Mouse (Mus musculus) limb, embryonic 11.5 days (tissue): ENCODE measurements at regions not wholly inside any gene's neighbourhood (a gene's known extent, or its start where the extent isn't known, plus 50 kb on each side); places are given as distances from the start of the nearest gene placed in this dataset.

Source experiments
- ATAC-seq: fragments of 200-750 bp; cut with Nextera tagmentation; 2 replicates; pipeline ENCODE4 v1.8.0; 2017; ENCODE audit warnings: low read depth; ENCODE audit not compliant: insufficient number of reproducible peaks, low FRiP score, low TSS enrichment
- DNase-seq: peaks from one replicate; pipeline ENCODE4 v3.0.0-alpha.2; 2015; ENCODE audit warnings: low spot score
- H3K27ac ChIP-seq: fragments of 300-500 bp; sonication (generic); replicated peaks from 2 replicates; pipeline ENCODE4 v1.5.1; 2014; ENCODE audit warnings: low read depth, mild to moderate bottlenecking, low read length
- H3K27me3 ChIP-seq: fragments of 300-500 bp; sonication (generic); 2 replicates; pipeline ENCODE4 v1.6.1; 2014; ENCODE audit warnings: mild to moderate bottlenecking, low read length, mixed read lengths; ENCODE audit not compliant: control insufficient read depth, insufficient read depth
- H3K36me3 ChIP-seq: fragments of 300-500 bp; sonication (generic); 2 replicates; pipeline ENCODE4 v1.6.1; 2014; ENCODE audit warnings: mild to moderate bottlenecking, low read length, moderate library complexity, mixed read lengths; ENCODE audit not compliant: control insufficient read depth, insufficient read depth
- H3K4me1 ChIP-seq: fragments of 300-500 bp; sonication (generic); 2 replicates; pipeline ENCODE4 v1.6.1; 2014; ENCODE audit warnings: low read length, mixed read lengths; ENCODE audit not compliant: control insufficient read depth, insufficient read depth
- H3K4me2 ChIP-seq: fragments of 300-500 bp; sonication (generic); 2 replicates; pipeline ENCODE4 v1.6.1; 2014; ENCODE audit warnings: low read depth, mild to moderate bottlenecking, moderate library complexity; ENCODE audit not compliant: severe bottlenecking
- H3K4me3 ChIP-seq: fragments of 300-500 bp; sonication (generic); 2 replicates; pipeline ENCODE4 v1.5.1; 2014; ENCODE audit warnings: low read depth, low read length
- H3K9ac ChIP-seq: fragments of 300-500 bp; sonication (generic); 2 replicates; pipeline ENCODE4 v1.6.1; 2014; ENCODE audit warnings: mild to moderate bottlenecking, low read length
- H3K9me3 ChIP-seq: fragments of 300-500 bp; sonication (generic); 2 replicates; pipeline ENCODE4 v1.6.1; 2016; ENCODE audit warnings: low read length; ENCODE audit not compliant: control insufficient read depth
- WGBS: fragments of 180-500 bp; shearing (Covaris S2); extraction: QIAGEN DNeasy Blood & Tissue Kit; methylation state at CpG from one replicate; pipeline ENCODE4 v1.1.7; 2014; 5-methylcytosine and 5-hydroxymethylcytosine counted together

DNA sequence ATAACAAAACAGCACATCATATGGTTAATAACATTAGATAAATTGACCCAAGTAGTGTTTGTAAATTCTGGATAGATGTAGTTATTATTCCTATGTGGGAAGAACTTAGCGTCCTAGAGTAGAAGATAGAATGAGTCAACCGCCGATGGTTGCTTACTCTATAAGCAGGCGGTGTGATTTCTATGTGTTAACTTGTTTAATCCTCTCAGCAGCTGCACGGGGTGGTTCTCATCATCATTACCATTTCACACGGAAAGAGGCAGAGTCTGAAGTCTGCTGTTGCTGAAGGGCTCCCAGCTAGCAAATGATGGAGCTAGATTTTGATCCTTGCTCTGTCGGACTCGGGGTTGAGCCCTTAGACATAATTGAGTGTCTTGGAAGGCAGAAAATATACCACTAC lies 334.6 kb upstream of the 4931429L15Rik start:
- Histone ChIP-seq H3K4me2 (no peak overlapping the region), H3K27ac (no peak overlapping the region), H3K9me3 (no peaks in the 10 kb centered on the region), H3K27me3 (no peaks in the 10 kb centered on the region), H3K36me3 (no peaks in the 10 kb centered on the region), H3K9ac (no peak overlapping the region), H3K4me1 (no peaks in the 10 kb centered on the region), H3K4me3 (no peak overlapping the region)
- 85% methylated on average over 8 of the region's 8 CpGs for WGBS
- no peak for DNase-seq
- no peak for ATAC-seq

DNA sequence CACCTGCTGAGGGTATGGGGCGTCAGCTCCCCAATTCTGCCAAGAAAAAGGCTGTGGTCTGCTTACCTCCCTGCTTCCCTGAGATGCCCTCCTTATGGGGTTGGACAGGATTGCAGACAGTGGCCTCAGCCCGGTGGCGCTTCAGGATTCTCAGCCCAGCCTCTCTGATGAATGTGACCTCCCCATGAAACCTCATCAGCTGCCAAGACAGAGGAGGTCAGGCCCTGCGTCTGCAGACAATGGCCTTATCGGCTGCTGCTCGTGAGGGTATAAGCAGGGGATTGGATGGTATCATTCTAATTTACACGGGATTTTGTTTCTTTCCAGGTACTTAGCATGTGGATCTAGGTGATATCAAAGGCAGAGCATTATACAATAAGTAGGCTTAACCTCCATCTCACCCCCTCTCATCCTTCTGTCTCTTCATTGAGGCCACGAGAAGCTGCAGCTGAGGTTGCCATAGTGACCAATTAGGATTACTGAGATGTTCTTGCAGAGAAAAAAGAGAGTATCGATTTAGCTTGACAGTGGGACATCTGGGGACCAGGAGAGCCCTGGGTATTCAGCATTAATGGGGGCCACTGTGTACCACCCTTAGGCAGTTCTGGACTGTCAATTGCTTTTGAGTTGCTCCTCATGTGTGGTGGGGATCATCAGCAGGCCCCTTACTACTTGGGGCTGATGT lies 327.6 kb upstream of the 4931429L15Rik start:
- 73% methylated on average over 9 of the region's 9 CpGs for WGBS
- ATAC-seq: no peak

DNA sequence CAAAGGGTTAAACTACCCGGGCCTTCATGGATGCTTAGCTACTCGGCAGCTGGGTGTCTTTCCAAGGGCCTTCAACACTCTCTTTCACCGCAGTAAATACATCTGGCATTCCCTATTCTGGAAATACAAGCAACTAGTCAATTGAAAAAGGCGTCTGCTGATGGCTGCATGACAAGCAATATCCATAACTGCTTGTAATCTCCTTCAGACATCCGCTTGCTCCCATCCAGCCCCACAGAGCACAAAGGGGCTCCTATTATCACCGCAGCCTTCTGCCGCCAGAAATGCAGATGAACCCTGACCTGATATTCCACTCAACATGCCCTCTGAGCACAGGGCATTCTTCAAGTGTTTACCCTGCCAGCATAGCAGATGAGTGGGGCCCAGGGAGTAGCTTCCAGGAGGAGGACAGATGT lies 325.7 kb upstream of the 4931429L15Rik start:
- ATAC-seq (no peak), DNase-seq (peak; percentile 41)
- 44% methylated on average over 7 of the region's 7 CpGs for WGBS
- H3K4me1 ChIP-seq: no peaks in the 10 kb centered on the region
- no peak overlapping the region for H3K4me3 ChIP-seq
- H3K9ac ChIP-seq: no peak overlapping the region
- H3K36me3 ChIP-seq: no peaks in the 10 kb centered on the region
- no peak overlapping the region for H3K27ac ChIP-seq
- no peaks in the 10 kb centered on the region for H3K27me3 ChIP-seq
- H3K4me2 ChIP-seq: no peak overlapping the region
- H3K9me3 ChIP-seq: no peaks in the 10 kb centered on the region

More for the DNA sequence above, 327.6 kb upstream of the 4931429L15Rik start:
- DNase-seq: no peak
- H3K27me3 ChIP-seq: no peaks in the 10 kb centered on the region
- H3K9me3 ChIP-seq: no peaks in the 10 kb centered on the region
- no peaks in the 10 kb centered on the region for H3K36me3 ChIP-seq
- H3K4me2 ChIP-seq: no peak overlapping the region
- no peak overlapping the region for H3K27ac ChIP-seq
- no peak overlapping the region for H3K4me3 ChIP-seq
- no peaks in the 10 kb centered on the region for H3K4me1 ChIP-seq
- no peak overlapping the region for H3K9ac ChIP-seq

DNA sequence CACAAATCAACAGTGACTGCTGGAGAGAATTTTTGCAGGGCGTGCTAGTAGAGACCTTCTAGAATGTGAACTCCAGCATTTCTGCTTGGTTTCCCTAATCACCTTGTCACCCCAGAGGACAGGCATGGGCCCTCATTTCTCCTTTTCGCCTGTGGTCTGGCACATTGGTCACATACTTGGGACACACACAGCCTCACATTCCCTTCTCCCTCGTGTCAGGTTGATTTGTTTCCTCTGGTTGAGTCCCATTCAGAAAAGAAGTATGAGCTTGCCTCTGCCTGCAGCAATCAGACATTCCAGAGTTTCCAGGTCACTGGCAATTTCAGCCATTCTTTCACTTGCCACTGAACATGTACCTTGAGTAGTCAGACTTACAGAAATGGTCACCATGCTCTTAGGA lies 323.8 kb upstream of the 4931429L15Rik start:
- no peak overlapping the region for H3K27ac ChIP-seq
- no peak overlapping the region for H3K4me2 ChIP-seq
- no peaks in the 10 kb centered on the region for H3K9me3 ChIP-seq
- 67% methylated on average over 3 of the region's 3 CpGs for WGBS
- no peaks in the 10 kb centered on the region for H3K4me1 ChIP-seq
- ATAC-seq (no peak), DNase-seq (no peak)
- no peak overlapping the region for H3K9ac ChIP-seq
- H3K4me3 ChIP-seq: no peak overlapping the region
- H3K27me3 ChIP-seq: no peaks in the 10 kb centered on the region
- no peaks in the 10 kb centered on the region for H3K36me3 ChIP-seq

DNA sequence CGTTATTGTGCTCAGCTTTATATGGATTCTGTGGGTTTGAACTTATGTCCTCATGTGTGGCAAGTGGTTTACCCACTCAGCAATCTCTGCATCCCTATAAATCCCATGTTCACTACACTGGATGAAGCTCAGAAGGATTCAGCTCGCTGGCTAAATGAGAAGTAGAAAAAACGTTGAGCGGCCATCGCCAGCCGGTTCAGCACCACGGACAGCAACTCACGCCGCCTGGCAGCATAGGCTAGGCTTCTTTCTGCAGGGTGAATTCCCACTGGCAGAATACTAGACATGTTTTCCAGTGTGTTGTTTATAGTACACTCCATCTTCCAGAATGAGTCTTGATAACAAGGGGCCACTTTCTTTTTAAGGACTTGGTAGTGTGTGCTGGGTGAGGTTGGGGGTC lies 322.9 kb upstream of the 4931429L15Rik start:
- Histone ChIP-seq H3K4me3 (no peak overlapping the region), H3K4me2 (no peak overlapping the region), H3K36me3 (no peaks in the 10 kb centered on the region), H3K27me3 (no peaks in the 10 kb centered on the region), H3K9me3 (no peaks in the 10 kb centered on the region), H3K9ac (no peak overlapping the region), H3K4me1 (no peaks in the 10 kb centered on the region), H3K27ac (no peak overlapping the region)
- DNase-seq: peak; percentile 86
- no peak for ATAC-seq
- 10% methylated on average over 9 of the region's 9 CpGs for WGBS

DNA sequence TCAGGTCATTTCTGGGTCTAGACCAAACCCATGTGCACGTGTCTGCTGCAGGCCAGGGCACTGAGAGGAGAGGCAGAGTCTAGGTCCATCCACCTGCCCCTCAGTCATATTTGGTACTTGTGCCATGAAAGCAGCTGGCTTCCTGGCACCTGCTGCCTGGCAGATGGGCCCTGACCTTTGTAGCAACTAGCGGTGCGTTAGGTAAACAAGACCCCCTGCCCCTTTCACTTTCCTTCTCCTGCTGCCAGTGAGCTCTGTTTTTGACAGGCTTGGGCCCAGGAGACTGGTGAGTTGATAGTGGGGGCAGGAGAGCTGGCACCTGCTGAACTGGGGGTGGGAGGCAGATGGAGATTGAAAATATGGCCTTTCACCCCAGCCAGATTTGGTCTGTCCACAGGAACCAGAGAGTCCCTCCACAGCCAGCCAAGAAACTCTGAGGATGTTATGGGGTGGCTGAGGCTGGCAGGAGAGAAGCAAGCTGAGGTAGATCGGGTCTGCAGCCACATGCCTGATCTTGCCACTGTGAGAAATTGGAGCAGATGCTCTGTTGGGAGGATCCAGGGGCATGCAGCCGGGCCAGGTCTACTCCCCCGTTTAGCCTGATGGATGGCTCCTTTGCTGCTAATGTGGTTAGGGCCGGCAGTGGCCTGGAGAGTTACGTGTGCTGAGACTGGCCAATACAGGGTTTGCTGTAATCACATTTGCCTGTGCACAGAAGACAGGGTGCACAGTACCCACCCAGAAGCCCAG lies 316.6 kb upstream of the 4931429L15Rik start:
- Histone ChIP-seq H3K27me3 (no peaks in the 10 kb centered on the region), H3K27ac (no peak overlapping the region), H3K4me2 (no peak overlapping the region), H3K4me1 (no peaks in the 10 kb centered on the region), H3K9me3 (no peaks in the 10 kb centered on the region), H3K36me3 (no peaks in the 10 kb centered on the region), H3K9ac (no peak overlapping the region), H3K4me3 (no peak overlapping the region)
- no peak for DNase-seq
- ATAC-seq: no peak
- WGBS: 61% methylated on average over 8 of the region's 8 CpGs

DNA sequence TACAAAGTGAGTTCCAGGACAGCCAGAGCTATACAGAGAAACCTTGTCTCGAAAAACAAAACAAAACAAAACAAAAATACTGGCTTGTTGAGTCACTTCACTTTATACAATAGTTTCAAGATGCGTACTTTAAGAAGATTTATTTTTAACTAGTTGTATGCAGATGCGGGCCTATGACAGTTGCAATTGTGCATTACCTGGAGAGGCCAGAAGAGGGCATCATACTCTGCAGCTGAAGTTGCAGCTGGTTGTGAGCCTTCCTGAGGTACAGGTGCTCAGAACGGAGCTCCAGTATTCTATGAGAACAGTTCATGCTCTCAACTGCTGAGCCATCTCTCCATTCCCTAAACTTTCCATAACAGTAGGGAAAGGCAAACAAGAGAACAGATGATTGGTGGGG lies 314.2 kb upstream of the 4931429L15Rik start:
- Histone ChIP-seq H3K9ac (no peak overlapping the region), H3K36me3 (no peaks in the 10 kb centered on the region), H3K4me2 (no peak overlapping the region), H3K4me3 (no peak overlapping the region), H3K4me1 (no peaks in the 10 kb centered on the region), H3K27me3 (no peaks in the 10 kb centered on the region), H3K27ac (no peak overlapping the region), H3K9me3 (no peaks in the 10 kb centered on the region)
- ATAC-seq: no peak
- DNase-seq: peak; percentile 44
- WGBS: 85% methylated on average over 4 of the region's 4 CpGs

DNA sequence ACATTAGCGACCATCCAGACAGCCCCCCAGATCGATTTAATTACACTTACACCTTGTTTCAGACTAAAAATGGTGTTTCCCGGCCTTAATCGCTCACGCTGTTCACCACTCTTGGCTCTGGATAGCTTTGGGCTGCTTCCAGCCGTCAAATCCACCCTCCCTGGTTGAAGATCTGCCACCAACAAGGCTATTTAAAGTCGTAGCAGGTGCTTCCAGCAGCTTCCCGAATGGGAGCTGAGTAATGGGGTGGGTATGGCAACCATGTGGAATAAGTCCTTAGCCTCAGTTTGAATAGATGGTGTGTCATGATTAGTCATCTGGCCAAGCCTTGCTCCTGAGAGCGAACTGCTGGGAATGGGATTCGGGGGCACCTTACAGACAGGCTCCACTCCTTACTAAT lies 312.8 kb upstream of the 4931429L15Rik start:
- H3K27me3 ChIP-seq: no peaks in the 10 kb centered on the region
- DNase-seq (no peak), ATAC-seq (no peak)
- no peak overlapping the region for H3K27ac ChIP-seq
- H3K4me3 ChIP-seq: no peak overlapping the region
- 80% methylated on average over 10 of the region's 10 CpGs for WGBS
- no peaks in the 10 kb centered on the region for H3K4me1 ChIP-seq
- H3K36me3 ChIP-seq: no peaks in the 10 kb centered on the region
- no peak overlapping the region for H3K9ac ChIP-seq
- no peaks in the 10 kb centered on the region for H3K9me3 ChIP-seq
- no peak overlapping the region for H3K4me2 ChIP-seq
